12 mouse cellular contexts compared by ENCODE assay signal in the genomic region with DNA sequence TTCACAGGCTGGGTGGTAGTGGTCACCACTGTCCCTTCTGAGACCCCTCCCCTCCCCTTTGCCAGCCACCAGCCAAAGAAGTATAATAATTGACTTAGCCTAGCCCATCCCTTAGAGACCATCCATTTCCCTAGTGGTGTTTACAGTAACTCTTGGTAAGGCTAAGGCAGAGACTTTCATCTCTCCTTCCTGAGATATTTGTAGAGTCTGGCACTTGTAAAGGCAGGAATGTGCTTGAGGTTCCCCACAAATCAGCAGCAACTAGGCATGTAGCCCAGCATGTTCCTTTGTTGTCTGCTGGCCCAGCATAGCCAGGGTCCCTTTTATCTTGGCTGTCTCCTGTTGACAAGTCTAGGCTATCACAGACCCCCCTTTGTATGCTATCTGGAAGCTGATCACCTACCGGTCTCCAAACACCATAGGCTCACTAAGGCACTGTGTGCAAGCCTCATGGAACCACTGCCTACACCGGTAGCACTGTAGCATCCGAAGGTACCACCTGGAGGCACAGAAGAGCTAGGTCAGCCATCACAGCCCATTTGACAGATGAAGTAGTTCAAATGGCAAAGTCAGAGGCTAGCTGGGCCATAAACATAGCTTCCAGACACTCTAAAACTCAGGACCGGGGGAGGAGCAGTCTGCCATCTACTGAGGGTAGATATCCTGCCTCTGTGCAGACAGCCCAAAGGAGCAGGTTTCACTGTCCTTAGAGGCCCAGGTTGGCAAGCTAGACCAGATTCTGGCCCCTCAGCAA. TPM values are rescaled to one million over a fixed set of nuclear protein-coding genes. Genes with fewer than 3 reads are reported as not detected.
A peak's percentile ranks its signal among the peaks of the same experiment; 100 is the strongest.
DNase-seq lines count a peak whose midpoint lies in the region; ATAC-seq and TF ChIP-seq lines count a peak whose summit lies in the region.
"Had no signal": no experiment of that assay in that cellular context is flagged by ENCODE, and none has a peak within 500 bp of the region (broad histone marks: within the 10 kb centered on the region; RNA-seq: fewer than 3 reads in every experiment).

No protein-coding gene starts in this region.

- DNase-seq in heart, postnatal 36 days = no peak
- peak; percentile 8 for DNase-seq in brain, embryonic 14.5 days (ENCODE audit: low read depth)
- DNase-seq in forebrain, postnatal 0 days = no peak
- no peak for DNase-seq in left cerebral cortex, postnatal 14 days (ENCODE audit: low spot score in 2 of 2)
- DNase-seq in layer of hippocampus, postnatal 25 days (ENCODE audit: extremely low spot score in 1 of 2, low spot score in 1 of 2) = no peak
- no peak for DNase-seq in testis, postnatal 10 days (ENCODE audit: low spot score)
- DNase-seq: lung, adult 18-20 months; right cerebral cortex, postnatal 25 days had no signal

- peak overlapping the region; percentile 65 for H3K27ac ChIP-seq in heart, embryonic 13.5 days (replicated peaks)
- H3K27ac ChIP-seq in forebrain, postnatal 0 days (ENCODE audit: low read depth, low read length) = peak overlapping the region; percentile 81
- no peak overlapping the region for H3K27ac ChIP-seq in midbrain, embryonic 12.5 days (replicated peaks)

- intact Hi-C loops in heart, postnatal 36 days (cut with DNase I) = loop anchor here (5.0 kb wide), 2 partner anchors 68 to 77 kb away; a partner anchor contains a TSS
- intact Hi-C loops in left cerebral cortex, postnatal 14 days (cut with DNase I) = no loop called here

- H3K4me2 ChIP-seq in heart, embryonic 13.5 days = peak overlapping the region; percentile 76
- peak overlapping the region; percentile 66; the same call in 1 of the 2 replicates for H3K4me2 ChIP-seq in forebrain, postnatal 0 days (ENCODE audit: low read depth)
- H3K4me2 ChIP-seq in midbrain, embryonic 12.5 days (replicated peaks) = peak overlapping the region; percentile 56

- peaks cover 7% of the 10 kb centered on the region for H3K36me3 ChIP-seq in heart, embryonic 13.5 days
- H3K36me3 ChIP-seq in forebrain, postnatal 0 days (ENCODE audit: insufficient read depth) = no peaks in the 10 kb centered on the region
- H3K36me3 ChIP-seq in midbrain, embryonic 12.5 days = no peaks in the 10 kb centered on the region

- H3K27me3 ChIP-seq in heart, embryonic 13.5 days (replicated peaks) = peaks cover 8% of the 10 kb centered on the region
- H3K27me3 ChIP-seq in forebrain, postnatal 0 days (ENCODE audit: insufficient read depth, low read length) = no peaks in the 10 kb centered on the region
- H3K27me3 ChIP-seq in midbrain, embryonic 12.5 days = peaks cover 15% of the 10 kb centered on the region; the same call in 1 of the 2 replicates
- H3K27me3 ChIP-seq: Patski had no signal

- H3K4me1 ChIP-seq in heart, embryonic 13.5 days = peaks cover 28% of the 10 kb centered on the region
- H3K4me1 ChIP-seq in forebrain, postnatal 0 days (ENCODE audit: insufficient read depth) = peaks cover 9% of the 10 kb centered on the region; the same call in 1 of the 2 replicates
- peaks cover 10% of the 10 kb centered on the region for H3K4me1 ChIP-seq in midbrain, embryonic 12.5 days

- 51% methylated on average over 4 of the region's 4 CpGs for WGBS in heart, embryonic 13.5 days
- 75% methylated on average over 4 of the region's 4 CpGs for WGBS in forebrain, postnatal 0 days
- 80% methylated on average over 4 of the region's 4 CpGs for WGBS in midbrain, embryonic 12.5 days

- TF ChIP-seq POLR2A in brain, embryonic 14.5 days (IDR thresholded peaks at IDR 0.05; ENCODE audit: borderline replicate concordance, extremely low read depth, insufficient read depth, insufficient read length, poor library complexity, severe bottlenecking) = no peak

- no peaks in the 10 kb centered on the region for H3K9me3 ChIP-seq in heart, embryonic 13.5 days
- H3K9me3 ChIP-seq in forebrain, postnatal 0 days (ENCODE audit: low read length) = no peaks in the 10 kb centered on the region
- H3K9me3 ChIP-seq in midbrain, embryonic 12.5 days = no peaks in the 10 kb centered on the region

- H3K9ac ChIP-seq in heart, embryonic 13.5 days = peak overlapping the region; percentile 15
- no peak overlapping the region; the same call in 1 of the 2 replicates for H3K9ac ChIP-seq in forebrain, postnatal 0 days
- H3K9ac ChIP-seq in midbrain, embryonic 12.5 days (replicated peaks) = no peak overlapping the region

- H3K4me3 ChIP-seq in heart, embryonic 13.5 days = no peak overlapping the region
- H3K4me3 ChIP-seq in forebrain, postnatal 0 days (ENCODE audit: low read depth, low read length) = peak overlapping the region; percentile 36
- no peak overlapping the region for H3K4me3 ChIP-seq in midbrain, embryonic 12.5 days

- ATAC-seq in heart, embryonic 13.5 days (ENCODE audit: extremely low read depth, insufficient number of reproducible peaks, low FRiP score, low TSS enrichment) = no peak
- ATAC-seq in forebrain, postnatal 0 days = no peak
- ATAC-seq in midbrain, embryonic 12.5 days (ENCODE audit: low FRiP score, low read depth) = no peak

- TF ChIP-seq CTCF in brain, embryonic 14.5 days (IDR thresholded peaks at IDR 0.05; ENCODE audit: borderline replicate concordance, extremely low read depth, insufficient read depth, insufficient read length) = no peak
- TF ChIP-seq CTCF in forebrain, postnatal 0 days (IDR thresholded peaks at IDR 0.05; ENCODE audit: low read depth) = no peak

RNA-seq across cellular contexts. Expression of a gene that starts 10.0 kb away (rescaled TPM):
- polyA plus RNA-seq in heart, embryonic 13.5 days (2015; fragmentation: Nextera tagmentation; extraction: Ambion mirVana) = 3.0 and 3.2 TPM in 2 replicates
- under 1 TPM; 0.78 to 0.98 TPM for total RNA-seq in heart, postnatal 36 days (2021)
- 3.6 and 5.7 TPM in 2 replicates for polyA plus RNA-seq in brain, embryonic 14.5 days (2012; rRNA removed)
- 1.5 and 2.5 TPM in 2 replicates for total RNA-seq in forebrain, postnatal 0 days (2014; rRNA removed)
- 1.5 and 2.4 TPM in 2 replicates for polyA plus RNA-seq in forebrain, postnatal 0 days (2015; fragmentation: Nextera tagmentation; extraction: Ambion mirVana)
- 2.7 and 4.1 TPM in 2 replicates for polyA plus RNA-seq in midbrain, embryonic 12.5 days (2016; fragmentation: Nextera tagmentation; extraction: Ambion mirVana)
- under 1 TPM; 0.68 to 0.82 TPM for total RNA-seq in left cerebral cortex, postnatal 14 days (2021)
- 1 to 10 TPM in 1 of 2 experiments, under 1 TPM in 1; 0.76 to 1.7 TPM for total RNA-seq in layer of hippocampus, postnatal 25 days (2021)

RNA-seq across cellular contexts. Expression of a gene that starts 29.1 kb away (rescaled TPM):
- polyA plus RNA-seq in heart, embryonic 13.5 days (2015; fragmentation: Nextera tagmentation; extraction: Ambion mirVana) = 58.2 and 59.0 TPM in 2 replicates
- 10 to 100 TPM; 13.0 to 14.3 TPM for total RNA-seq in heart, postnatal 36 days (2021)
- polyA plus RNA-seq in brain, embryonic 14.5 days (2012; rRNA removed) = 42.4 and 44.3 TPM in 2 replicates
- 40.5 and 43.3 TPM in 2 replicates for total RNA-seq in forebrain, postnatal 0 days (2014; rRNA removed)
- 84.6 and 85.2 TPM in 2 replicates for polyA plus RNA-seq in forebrain, postnatal 0 days (2015; fragmentation: Nextera tagmentation; extraction: Ambion mirVana)
- polyA plus RNA-seq in midbrain, embryonic 12.5 days (2016; fragmentation: Nextera tagmentation; extraction: Ambion mirVana) = 106 and 107 TPM in 2 replicates
- 10 to 100 TPM; 27.4 to 30.8 TPM for total RNA-seq in left cerebral cortex, postnatal 14 days (2021)
- 10 to 100 TPM; 40.2 to 46.1 TPM for total RNA-seq in layer of hippocampus, postnatal 25 days (2021)

RNA-seq across cellular contexts. Expression of a gene that starts 29.6 kb away (rescaled TPM):
- 0.14 and 0.20 TPM in 2 replicates for polyA plus RNA-seq in heart, embryonic 13.5 days (2015; fragmentation: Nextera tagmentation; extraction: Ambion mirVana)
- total RNA-seq in heart, postnatal 36 days (2021) = under 1 TPM; 0.69 to 0.76 TPM
- 0.14 and 0.16 TPM in 2 replicates for polyA plus RNA-seq in brain, embryonic 14.5 days (2012; rRNA removed)
- total RNA-seq in forebrain, postnatal 0 days (2014; rRNA removed) = 0.38 and 0.43 TPM in 2 replicates
- polyA plus RNA-seq in forebrain, postnatal 0 days (2015; fragmentation: Nextera tagmentation; extraction: Ambion mirVana) = 0.29 and 0.39 TPM in 2 replicates
- 0.28 TPM in 1 of 2 replicates, not detected in the other for polyA plus RNA-seq in midbrain, embryonic 12.5 days (2016; fragmentation: Nextera tagmentation; extraction: Ambion mirVana)
- total RNA-seq in left cerebral cortex, postnatal 14 days (2021) = under 1 TPM; 0.25 to 0.26 TPM
- under 1 TPM; 0.44 to 0.49 TPM for total RNA-seq in layer of hippocampus, postnatal 25 days (2021)
- total RNA-seq: common myeloid progenitor, adult 5-6 weeks had no signal

RNA-seq across cellular contexts. Expression of a gene that starts 57.7 kb away (rescaled TPM):
- polyA plus RNA-seq in heart, embryonic 13.5 days (2015; fragmentation: Nextera tagmentation; extraction: Ambion mirVana) = 1.7 and 1.9 TPM in 2 replicates
- 1 to 10 TPM in 1 of 2 experiments, under 1 TPM in 1; 1.00 to 1.8 TPM for total RNA-seq in heart, postnatal 36 days (2021)
- polyA plus RNA-seq in brain, embryonic 14.5 days (2012; rRNA removed) = 1.4 and 2.4 TPM in 2 replicates
- total RNA-seq in forebrain, postnatal 0 days (2014; rRNA removed) = 0.86 and 2.2 TPM in 2 replicates
- 1.9 and 2.7 TPM in 2 replicates for polyA plus RNA-seq in forebrain, postnatal 0 days (2015; fragmentation: Nextera tagmentation; extraction: Ambion mirVana)
- 0.35 and 1.3 TPM in 2 replicates for polyA plus RNA-seq in midbrain, embryonic 12.5 days (2016; fragmentation: Nextera tagmentation; extraction: Ambion mirVana)
- total RNA-seq in left cerebral cortex, postnatal 14 days (2021) = under 1 TPM; 0.59 to 0.78 TPM
- 1 to 10 TPM; 1.7 to 3.3 TPM for total RNA-seq in layer of hippocampus, postnatal 25 days (2021)
